Mouse (Mus musculus) midbrain, embryonic 15.5 days (tissue): Measurements from ENCODE around the gene Ttc27. TPM values are rescaled to one million over a fixed set of nuclear protein-coding genes. Genes with fewer than 3 reads are reported as not detected.

Source experiments
- ATAC-seq: fragments of 200-750 bp; cut with Nextera tagmentation; replicated peaks from 2 replicates; pipeline ENCODE4 v1.8.0; 2017; ENCODE audit warnings: moderate TSS enrichment
- H3K27ac ChIP-seq: fragments of 300-500 bp; sonication (generic); 2 replicates; pipeline ENCODE4 v1.5.1; 2015; ENCODE audit warnings: mild to moderate bottlenecking, inconsistent platforms
- H3K27me3 ChIP-seq: fragments of 300-500 bp; sonication (generic); replicated peaks from 2 replicates; pipeline ENCODE4 v1.6.1; 2015; ENCODE audit warnings: inconsistent platforms
- H3K36me3 ChIP-seq: fragments of 300-500 bp; sonication (generic); replicated peaks from 2 replicates; pipeline ENCODE4 v1.6.1; 2015; ENCODE audit warnings: inconsistent platforms
- H3K4me1 ChIP-seq: fragments of 300-500 bp; sonication (generic); 2 replicates; pipeline ENCODE4 v1.6.1; 2015; ENCODE audit warnings: inconsistent platforms
- H3K4me2 ChIP-seq: fragments of 300-500 bp; sonication (generic); 2 replicates; pipeline ENCODE4 v1.6.1; 2015; ENCODE audit warnings: inconsistent platforms, mild to moderate bottlenecking, moderate library complexity
- H3K4me3 ChIP-seq: fragments of 300-500 bp; sonication (generic); 2 replicates; pipeline ENCODE4 v1.5.1; 2015; ENCODE audit warnings: mild to moderate bottlenecking, inconsistent platforms
- H3K9ac ChIP-seq: fragments of 300-500 bp; sonication (generic); 2 replicates; pipeline ENCODE4 v1.6.1; 2015; ENCODE audit warnings: mild to moderate bottlenecking, inconsistent platforms
- H3K9me3 ChIP-seq: fragments of 300-500 bp; sonication (generic); 2 replicates; pipeline ENCODE4 v1.6.1; 2016; ENCODE audit warnings: inconsistent platforms
- WGBS: fragments of 180-500 bp; shearing (Covaris S2); methylation state at CpG from one replicate; pipeline ENCODE4 v1.1.7; 2015; ENCODE audit warnings: mixed read lengths; 5-methylcytosine and 5-hydroxymethylcytosine counted together
- polyA plus RNA-seq: library from polyadenylated mRNA; unstranded; fragments of >200 nt; fragmentation: Nextera tagmentation; extraction: Ambion mirVana; gene quantifications from 2 replicates; pipeline ENCODE4 v1.2.1, GENCODE M21; 2015

The Ttc27 gene
- polyA plus RNA-seq, 1 experiment from 2014 or later: 17.1 TPM

- H3K27ac ChIP-seq: no peak overlapping the region
- no peaks in the 10 kb centered on the region for H3K36me3 ChIP-seq
- H3K4me2 ChIP-seq: no peak overlapping the region
- no peak for ATAC-seq
- no peaks in the 10 kb centered on the region for H3K4me1 ChIP-seq
- 87% methylated on average over 2 of the region's 2 CpGs for WGBS
- no peak overlapping the region for H3K9ac ChIP-seq
- no peaks in the 10 kb centered on the region for H3K27me3 ChIP-seq
- H3K9me3 ChIP-seq: no peaks in the 10 kb centered on the region
- no peak overlapping the region for H3K4me3 ChIP-seq
These were observed 195.5 kb downstream of the Ttc27 start for GRCm38 (mm10) chr17:74912995-74913394.

Other genes with a start within 250 kb of the Ttc27 start
- 45.6 and 46.7 TPM in 2 replicates for gene Yipf4, start 228.2 kb upstream of the Ttc27 start, polyA plus RNA-seq
- gene Birc6, start 189.4 kb upstream of the Ttc27 start, polyA plus RNA-seq: 80.6 and 95.1 TPM in 2 replicates